Mouse (Mus musculus) kidney, adult 9 months (tissue): ENCODE data around the gene Mthfd1l.

ENCODE experiments used
- DNase-seq: peaks from one replicate; pipeline ENCODE4 v3.0.0; 2022

Mthfd1l gene

GRCm38 (mm10) chr10:4123280-4123945 lies 150.5 kb downstream of the Mthfd1l start:
- peak; percentile 54 for DNase-seq

GRCm38 (mm10) chr10:4124148-4124547 lies 151.2 kb downstream of the Mthfd1l start:
- DNase-seq: no peak

GRCm38 (mm10) chr10:4125232-4125631 lies 152.3 kb downstream of the Mthfd1l start:
- no peak for DNase-seq

GRCm38 (mm10) chr10:4126335-4127012 lies 153.6 kb downstream of the Mthfd1l start:
- DNase-seq: no peak

- DNase-seq: peak; percentile 33
Observed at GRCm38 (mm10) chr10:4128411-4128810, 155.5 kb downstream of the Mthfd1l start.

- peak; percentile 58 for DNase-seq
Observed at GRCm38 (mm10) chr10:4128915-4129314, 156.0 kb downstream of the Mthfd1l start.

GRCm38 (mm10) chr10:4129461-4129860 lies 156.5 kb downstream of the Mthfd1l start:
- DNase-seq: peak; percentile 33

- no peak for DNase-seq
Observed at GRCm38 (mm10) chr10:4130034-4130607, 157.2 kb downstream of the Mthfd1l start.

GRCm38 (mm10) chr10:4132735-4133134 lies 159.8 kb downstream of the Mthfd1l start:
- DNase-seq: no peak

- no peak for DNase-seq
Observed at GRCm38 (mm10) chr10:4135100-4135764, 162.3 kb downstream of the Mthfd1l start.

GRCm38 (mm10) chr10:4139531-4139930 lies 166.6 kb downstream of the Mthfd1l start:
- no peak for DNase-seq

GRCm38 (mm10) chr10:4141689-4142088 lies 168.8 kb downstream of the Mthfd1l start:
- no peak for DNase-seq

- DNase-seq: no peak
Observed at GRCm38 (mm10) chr10:4142816-4143215, 169.9 kb downstream of the Mthfd1l start.

- no peak for DNase-seq
Observed at GRCm38 (mm10) chr10:4143381-4143780, 170.5 kb downstream of the Mthfd1l start.

- no peak for DNase-seq
Observed at GRCm38 (mm10) chr10:4145080-4145807, 172.3 kb downstream of the Mthfd1l start.

- no peak for DNase-seq
Observed at GRCm38 (mm10) chr10:4146947-4147346, 174.0 kb downstream of the Mthfd1l start.

- no peak for DNase-seq
Observed at GRCm38 (mm10) chr10:4151159-4151558, 178.2 kb downstream of the Mthfd1l start.

- DNase-seq: no peak
Observed at GRCm38 (mm10) chr10:4151862-4152776, 179.2 kb downstream of the Mthfd1l start.

- no peak for DNase-seq
Observed at GRCm38 (mm10) chr10:4153031-4153430, 180.1 kb downstream of the Mthfd1l start.

GRCm38 (mm10) chr10:4154035-4154434 lies 181.1 kb downstream of the Mthfd1l start:
- DNase-seq: no peak

GRCm38 (mm10) chr10:4155521-4155920 lies 182.6 kb downstream of the Mthfd1l start:
- DNase-seq: no peak

GRCm38 (mm10) chr10:4158533-4158932 lies 185.6 kb downstream of the Mthfd1l start:
- peak; percentile 87 for DNase-seq
